Mouse (Mus musculus): ENCODE data around the gene Acot13.
A peak's percentile ranks its signal among the peaks of the same experiment; 100 is the strongest.

Gene Acot13

GRCm38 (mm10) chr13:24830756-24831352, 486 bp downstream of the Acot13 start:
- peak in 1 of 2 experiments; percentile 67 for DNase-seq (ENCODE audit: inconsistent age in 2 of 2, low spot score in 1 of 2)

GRCm38 (mm10) chr13:24826116-24826515, 5.2 kb downstream of the Acot13 start:
- no peak for DNase-seq (ENCODE audit: inconsistent age in 2 of 2, low spot score in 1 of 2)

- no peak for DNase-seq (ENCODE audit: inconsistent age in 2 of 2, low spot score in 1 of 2)
Measured at GRCm38 (mm10) chr13:24825587-24825986, 5.8 kb downstream of the Acot13 start.

GRCm38 (mm10) chr13:24824647-24825046, 6.7 kb downstream of the Acot13 start:
- DNase-seq (ENCODE audit: inconsistent age in 2 of 2, low spot score in 1 of 2), result no peak

GRCm38 (mm10) chr13:24822663-24823343, 8.5 kb downstream of the Acot13 start:
- DNase-seq (ENCODE audit: inconsistent age in 2 of 2, low spot score in 1 of 2), result no peak

GRCm38 (mm10) chr13:24819931-24820330, 11.4 kb downstream of the Acot13 start:
- no peak for DNase-seq (ENCODE audit: inconsistent age in 2 of 2, low spot score in 1 of 2)

GRCm38 (mm10) chr13:24816125-24817092, 14.9 kb downstream of the Acot13 start:
- peak in 1 of 2 experiments; percentile 5 for DNase-seq (ENCODE audit: inconsistent age in 2 of 2, low spot score in 1 of 2)

- DNase-seq (ENCODE audit: inconsistent age in 2 of 2, low spot score in 1 of 2), result no peak
Measured at GRCm38 (mm10) chr13:24814616-24815015, 16.7 kb downstream of the Acot13 start.

- DNase-seq (ENCODE audit: inconsistent age in 2 of 2, low spot score in 1 of 2), result no peak
Measured at GRCm38 (mm10) chr13:24812521-24812920, 18.8 kb downstream of the Acot13 start.

- peak; percentile 53 to 76 for DNase-seq (ENCODE audit: inconsistent age in 2 of 2, low spot score in 1 of 2)
Measured at GRCm38 (mm10) chr13:24806079-24806478, 25.3 kb downstream of the Acot13 start.

- no peak for DNase-seq (ENCODE audit: inconsistent age in 2 of 2, low spot score in 1 of 2)
Measured at GRCm38 (mm10) chr13:24803196-24803595, 28.1 kb downstream of the Acot13 start.

- DNase-seq (ENCODE audit: inconsistent age in 2 of 2, low spot score in 1 of 2), result peak; percentile 54 to 78
Measured at GRCm38 (mm10) chr13:24802131-24802691, 29.1 kb downstream of the Acot13 start.

- DNase-seq (ENCODE audit: inconsistent age in 2 of 2, low spot score in 1 of 2), result no peak
Measured at GRCm38 (mm10) chr13:24801308-24801921, 29.9 kb downstream of the Acot13 start, which contains the start of gene BC005537. Gene BC005537, plus strand, starts transcription at chr13:24801657.

GRCm38 (mm10) chr13:24800674-24801307, 30.5 kb downstream of the Acot13 start:
- DNase-seq (ENCODE audit: inconsistent age in 2 of 2, low spot score in 1 of 2), result peak; percentile 98 to 99

GRCm38 (mm10) chr13:24799925-24800673, 31.2 kb downstream of the Acot13 start:
- peak; percentile 87 to 95 for DNase-seq (ENCODE audit: inconsistent age in 2 of 2, low spot score in 1 of 2)

- peak in 1 of 2 experiments; percentile 37 for DNase-seq (ENCODE audit: inconsistent age in 2 of 2, low spot score in 1 of 2)
Measured at GRCm38 (mm10) chr13:24799378-24799777, 32.0 kb downstream of the Acot13 start.

GRCm38 (mm10) chr13:24798686-24799085, 32.7 kb downstream of the Acot13 start:
- no peak for DNase-seq (ENCODE audit: inconsistent age in 2 of 2, low spot score in 1 of 2)

- DNase-seq (ENCODE audit: inconsistent age in 2 of 2, low spot score in 1 of 2), result peak; percentile 58 to 80
Measured at GRCm38 (mm10) chr13:24792411-24793045, 38.8 kb downstream of the Acot13 start.

GRCm38 (mm10) chr13:24791349-24791748, 40.0 kb downstream of the Acot13 start:
- DNase-seq (ENCODE audit: inconsistent age in 2 of 2, low spot score in 1 of 2), result peak; percentile 24 to 70
